In genomic region chr8:125127621-125128020, GRCm38 (mm10) we compare ENCODE assay signal across 10 mouse cellular contexts.
"Had no signal": no experiment of that assay in that cellular context is flagged by ENCODE, and none has a peak within 500 bp of the region (broad histone marks: within the 10 kb centered on the region; RNA-seq: fewer than 3 reads in every experiment).

No protein-coding gene starts in this region.

- ATAC-seq: midbrain, embryonic 15.5 days had no signal

- H3K27ac ChIP-seq: kidney, postnatal 0 days; limb, embryonic 12.5 days; lung, embryonic 15.5 days; macrophage; midbrain, embryonic 15.5 days; neural tube, embryonic 12.5 days had no signal

- H3K27me3 ChIP-seq: lung, embryonic 15.5 days; midbrain, embryonic 15.5 days; neural tube, embryonic 12.5 days had no signal

- H3K4me2 ChIP-seq: limb, embryonic 12.5 days; lung, embryonic 15.5 days; midbrain, embryonic 11.5 days; midbrain, embryonic 15.5 days; neural tube, embryonic 12.5 days had no signal

- H3K36me3 ChIP-seq: limb, embryonic 12.5 days; lung, embryonic 15.5 days; midbrain, embryonic 15.5 days; neural tube, embryonic 12.5 days had no signal

- DNase-seq: layer of hippocampus, adult 9-11 months; layer of hippocampus, postnatal 36 days had no signal

- H3K9me3 ChIP-seq: limb, embryonic 12.5 days; lung, embryonic 15.5 days; megakaryocyte, embryonic 14.5 days; midbrain, embryonic 15.5 days; neural tube, embryonic 12.5 days had no signal

- H3K9ac ChIP-seq: limb, embryonic 12.5 days; lung, embryonic 15.5 days; midbrain, embryonic 15.5 days; neural tube, embryonic 12.5 days had no signal

- H3K4me1 ChIP-seq: lung, embryonic 15.5 days; megakaryocyte, embryonic 14.5 days; midbrain, embryonic 15.5 days; neural tube, embryonic 12.5 days had no signal

- H3K4me3 ChIP-seq: limb, embryonic 12.5 days; lung, embryonic 15.5 days; megakaryocyte, embryonic 14.5 days; midbrain, embryonic 15.5 days; neural tube, embryonic 12.5 days had no signal
